Mouse (Mus musculus) neural tube, embryonic 10.5 days (tissue): ENCODE results near the gene Naa35.

Source experiments
- DNase-seq: peaks from one replicate; pipeline ENCODE4 v3.0.0-alpha.2; 2017; ENCODE audit warnings: low spot score; ENCODE audit errors: extremely low spot score

Naa35 gene

DNA sequence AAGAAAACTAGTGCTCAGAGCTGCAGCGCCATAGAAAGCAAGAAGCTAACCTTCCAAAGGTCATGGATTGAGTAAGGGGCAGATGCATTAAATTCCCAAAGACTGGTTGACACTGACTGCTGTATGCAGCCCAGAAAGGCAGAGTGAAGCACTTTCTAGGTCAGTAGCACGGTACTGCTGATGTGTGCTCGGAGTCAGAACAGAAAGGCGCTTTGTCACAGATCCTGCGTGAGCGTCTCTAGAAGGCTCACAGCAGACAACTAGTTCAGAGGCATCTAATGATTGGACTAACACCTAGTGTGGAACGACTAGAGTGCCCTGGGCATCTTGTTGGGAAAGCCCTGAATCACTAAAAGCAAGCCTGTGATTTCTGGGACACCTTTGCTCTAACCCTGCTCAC, 52.7 kb downstream of the Naa35 start:
- no peak for DNase-seq

DNA sequence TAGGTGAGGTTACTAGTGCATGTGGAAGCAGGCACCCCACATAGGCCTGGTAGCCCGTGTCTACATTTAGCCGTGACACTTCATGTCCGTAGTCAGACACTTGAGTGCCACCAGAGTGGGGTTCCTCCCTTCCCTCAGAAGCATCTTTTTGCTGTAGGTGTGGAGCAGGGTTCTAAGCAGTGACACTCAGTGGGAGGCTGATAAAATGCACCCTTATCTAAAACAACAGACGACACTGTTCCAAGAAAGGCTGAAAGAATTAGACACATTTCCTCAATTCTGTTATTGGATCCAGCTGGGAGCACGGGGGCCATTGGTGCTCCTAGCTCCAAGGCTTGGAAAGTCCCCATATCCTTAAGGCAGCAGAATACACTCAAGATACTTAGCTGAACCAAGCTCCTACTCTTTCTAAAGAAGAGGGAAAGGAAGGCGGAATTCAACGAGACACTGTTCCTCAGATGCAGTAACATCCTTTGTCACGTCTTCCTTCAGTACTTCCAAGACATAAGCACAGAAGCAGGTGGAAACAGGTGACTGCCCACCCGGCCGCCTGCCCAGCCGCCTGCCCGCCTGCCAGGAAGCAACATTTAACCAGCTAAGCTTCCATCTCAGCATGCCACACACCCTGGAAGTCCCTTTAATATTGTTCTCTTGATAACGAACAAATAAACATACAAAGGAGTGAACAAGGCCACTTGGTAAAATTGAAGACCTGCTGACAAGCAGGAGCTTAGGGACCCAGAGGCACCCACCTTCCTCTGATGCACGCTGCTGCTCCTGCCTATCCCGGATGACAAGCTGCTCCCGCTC, 54.5 kb downstream of the Naa35 start:
- no peak for DNase-seq

DNA sequence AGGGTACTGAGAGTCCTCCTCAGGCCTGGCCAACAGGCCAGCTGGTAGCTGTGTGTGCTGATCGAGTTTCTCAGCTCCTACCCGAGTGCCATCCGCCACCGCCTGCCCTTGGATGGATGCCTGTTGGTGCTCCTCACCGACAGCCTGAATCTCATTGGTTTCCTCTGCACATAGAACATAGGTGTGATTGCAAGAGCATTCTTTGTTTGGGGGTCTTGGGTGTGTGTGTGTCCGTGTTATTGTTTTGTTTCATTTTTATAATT, 55.0 kb downstream of the Naa35 start:
- DNase-seq = no peak

DNA sequence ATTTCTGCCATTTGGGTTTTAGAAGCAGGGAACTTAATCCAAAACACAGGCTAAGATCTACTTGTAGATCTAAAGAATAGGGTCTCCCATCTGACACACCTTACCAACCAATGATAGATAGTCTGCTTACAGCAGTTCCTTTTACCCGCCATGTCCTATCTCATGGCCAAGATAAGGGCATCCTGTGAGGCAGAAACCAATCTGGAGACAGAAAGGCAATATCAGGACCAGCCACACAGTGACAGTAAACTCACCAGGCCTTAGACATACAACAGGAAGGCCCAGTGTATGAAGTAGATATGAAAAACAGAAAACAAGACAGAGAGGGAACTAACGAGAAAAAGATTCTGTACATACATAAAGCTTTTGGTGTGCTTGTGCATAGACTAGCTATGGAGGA, 57.8 kb downstream of the Naa35 start:
- DNase-seq = no peak

DNA sequence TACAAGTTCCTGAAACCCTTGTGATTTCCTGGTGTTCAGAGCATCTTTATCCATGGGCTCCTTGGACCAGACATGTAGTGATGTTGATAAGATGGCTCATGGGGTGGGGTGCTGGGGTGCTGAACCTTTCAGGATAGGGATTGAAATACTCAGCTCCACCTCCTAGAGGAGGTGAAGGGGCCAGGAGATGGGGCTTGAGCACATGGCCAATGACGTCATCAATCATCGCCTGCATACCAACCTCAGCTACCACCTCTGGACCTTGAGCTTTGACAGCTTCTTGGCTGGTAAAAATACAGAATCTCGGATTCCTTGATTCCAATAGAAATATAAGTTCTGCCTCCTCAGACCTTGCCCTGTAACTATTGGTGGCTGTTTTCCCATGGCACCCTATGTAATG, 60.4 kb downstream of the Naa35 start:
- DNase-seq = no peak

GRCm38 (mm10) chr13:59646674-59647244, 61.7 kb downstream of the Naa35 start:
- DNase-seq = no peak

- no peak for DNase-seq
These were observed 62.4 kb downstream of the Naa35 start for GRCm38 (mm10) chr13:59647484-59647883.

DNA sequence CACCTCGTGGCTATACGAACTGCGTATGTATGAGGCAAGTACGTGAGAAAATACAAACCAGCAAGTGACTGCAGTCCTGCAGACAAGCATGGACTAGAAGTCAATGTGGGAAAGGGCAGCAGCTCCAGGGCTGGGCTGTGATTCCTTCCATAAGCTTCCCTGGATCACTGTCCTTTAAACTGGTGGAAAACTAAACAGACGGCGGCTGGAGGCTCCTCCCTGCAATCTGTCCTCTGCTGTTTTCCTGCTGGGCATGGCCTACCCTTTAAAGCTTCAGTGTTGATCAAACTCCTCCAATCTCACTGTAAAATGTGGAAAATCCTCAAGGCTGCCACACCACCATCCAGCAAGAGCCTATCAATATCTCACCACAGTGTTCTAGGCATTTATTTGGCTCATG, 63.5 kb downstream of the Naa35 start:
- no peak for DNase-seq

DNA sequence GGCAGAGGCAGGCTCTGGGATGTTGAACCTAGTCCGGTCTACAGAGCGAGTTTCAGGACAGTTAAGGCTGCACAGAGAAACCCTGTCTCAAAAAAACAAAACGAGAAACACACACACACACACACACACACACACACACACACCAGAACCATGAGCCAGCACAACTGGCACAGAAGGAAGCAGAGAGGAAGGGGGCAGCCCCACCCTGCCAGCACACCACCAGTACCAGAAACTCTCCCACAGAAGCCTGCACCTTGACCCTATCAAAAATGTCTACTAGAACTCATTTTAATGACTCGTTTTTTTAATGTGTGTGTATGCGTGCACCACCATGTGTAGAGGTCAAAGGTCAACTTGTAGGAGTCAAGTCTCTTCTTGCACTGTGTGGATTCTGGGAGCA, 64.7 kb downstream of the Naa35 start:
- no peak for DNase-seq

DNA sequence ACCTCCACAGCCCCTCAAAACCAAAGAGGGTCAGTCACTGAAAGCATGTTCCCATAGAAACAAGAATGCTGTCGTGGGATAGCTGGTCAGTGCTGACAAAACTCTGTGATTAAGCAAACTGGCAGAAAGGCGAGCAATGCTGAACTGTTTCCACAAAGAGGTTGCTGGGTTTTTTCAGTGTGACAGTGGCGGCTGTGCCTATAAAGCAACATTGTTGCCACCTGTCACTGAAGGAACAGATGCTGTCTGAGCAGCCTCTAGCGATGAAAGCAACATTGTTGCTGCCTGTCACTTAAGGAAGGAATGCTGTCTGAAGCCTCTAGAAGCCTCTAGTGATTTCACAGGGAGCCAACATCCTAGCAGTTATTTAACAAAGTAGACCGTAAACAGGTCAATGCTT, 67.6 kb downstream of the Naa35 start:
- DNase-seq = no peak

- DNase-seq = no peak
These were observed 68.1 kb downstream of the Naa35 start for GRCm38 (mm10) chr13:59653136-59653535.

GRCm38 (mm10) chr13:59654465-59654864, 69.4 kb downstream of the Naa35 start:
- DNase-seq = no peak

GRCm38 (mm10) chr13:59655718-59656315, 70.8 kb downstream of the Naa35 start:
- no peak for DNase-seq

DNA sequence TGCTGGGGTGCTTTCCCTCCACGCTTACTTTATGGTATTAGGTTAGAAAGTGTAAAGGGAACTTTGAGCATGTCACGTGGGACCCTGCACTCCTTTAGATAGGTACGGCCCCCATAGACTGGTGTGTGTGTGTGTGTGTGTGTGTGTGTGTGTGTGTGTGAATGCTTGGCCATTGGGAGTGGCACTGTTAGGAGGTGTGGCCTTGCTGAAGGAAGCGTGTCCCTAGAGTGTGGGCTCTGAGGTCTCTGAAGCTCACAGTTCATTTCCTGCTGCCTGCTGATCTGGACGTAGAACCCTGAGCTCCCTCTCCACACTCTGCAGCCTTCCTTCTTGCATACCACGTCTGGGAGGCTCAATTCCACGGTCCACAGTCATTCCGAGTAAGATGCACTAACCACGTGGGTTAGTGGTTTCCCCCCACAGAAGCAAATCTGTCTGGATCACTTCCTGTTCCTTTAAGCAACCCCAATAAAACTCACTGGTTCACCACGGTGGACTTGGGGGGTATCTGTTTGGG, 71.3 kb downstream of the Naa35 start:
- DNase-seq = no peak

- no peak for DNase-seq
These were observed 71.9 kb downstream of the Naa35 start for GRCm38 (mm10) chr13:59656975-59657388.

GRCm38 (mm10) chr13:59657781-59658180, 72.7 kb downstream of the Naa35 start:
- DNase-seq = no peak

GRCm38 (mm10) chr13:59660371-59660770, 75.3 kb downstream of the Naa35 start:
- DNase-seq = no peak

DNA sequence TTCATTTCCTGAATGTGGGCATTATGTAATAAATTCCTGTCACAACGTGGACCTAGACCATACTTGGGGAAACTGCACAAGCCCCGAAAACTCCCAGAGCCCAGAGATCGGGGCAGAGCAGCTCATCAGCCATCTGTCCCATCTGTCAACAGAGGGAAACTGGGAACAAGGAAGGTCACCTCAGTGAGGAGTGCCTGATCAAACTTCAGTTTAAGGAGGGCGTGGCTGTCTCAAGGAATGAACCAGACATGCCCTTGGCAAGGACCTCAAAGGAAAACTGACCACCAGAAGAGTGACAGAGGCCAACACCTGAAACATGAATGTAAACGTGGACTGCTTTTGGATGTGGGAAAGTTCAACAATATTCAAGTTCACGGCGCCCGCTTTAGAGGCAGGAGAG, 76.3 kb downstream of the Naa35 start:
- no peak for DNase-seq

DNA sequence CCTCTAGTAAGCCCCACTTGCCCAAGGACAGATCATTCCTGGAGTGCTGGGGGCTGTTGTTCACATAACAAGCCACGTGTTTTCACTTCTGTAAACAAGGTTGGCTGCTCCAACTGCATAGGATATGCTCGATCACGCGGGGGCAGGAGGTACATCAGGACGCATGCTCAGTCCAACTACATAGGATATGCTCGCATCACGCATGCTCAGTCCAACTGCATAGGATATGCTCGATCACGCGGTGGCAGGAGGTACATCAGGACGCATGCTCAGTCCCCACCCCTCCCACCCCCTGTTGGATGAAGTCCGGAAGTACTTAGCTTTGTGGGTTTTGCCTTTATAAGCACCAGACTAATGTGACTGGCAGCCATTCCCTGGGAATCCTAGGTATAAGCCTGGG, 76.9 kb downstream of the Naa35 start:
- no peak for DNase-seq

DNA sequence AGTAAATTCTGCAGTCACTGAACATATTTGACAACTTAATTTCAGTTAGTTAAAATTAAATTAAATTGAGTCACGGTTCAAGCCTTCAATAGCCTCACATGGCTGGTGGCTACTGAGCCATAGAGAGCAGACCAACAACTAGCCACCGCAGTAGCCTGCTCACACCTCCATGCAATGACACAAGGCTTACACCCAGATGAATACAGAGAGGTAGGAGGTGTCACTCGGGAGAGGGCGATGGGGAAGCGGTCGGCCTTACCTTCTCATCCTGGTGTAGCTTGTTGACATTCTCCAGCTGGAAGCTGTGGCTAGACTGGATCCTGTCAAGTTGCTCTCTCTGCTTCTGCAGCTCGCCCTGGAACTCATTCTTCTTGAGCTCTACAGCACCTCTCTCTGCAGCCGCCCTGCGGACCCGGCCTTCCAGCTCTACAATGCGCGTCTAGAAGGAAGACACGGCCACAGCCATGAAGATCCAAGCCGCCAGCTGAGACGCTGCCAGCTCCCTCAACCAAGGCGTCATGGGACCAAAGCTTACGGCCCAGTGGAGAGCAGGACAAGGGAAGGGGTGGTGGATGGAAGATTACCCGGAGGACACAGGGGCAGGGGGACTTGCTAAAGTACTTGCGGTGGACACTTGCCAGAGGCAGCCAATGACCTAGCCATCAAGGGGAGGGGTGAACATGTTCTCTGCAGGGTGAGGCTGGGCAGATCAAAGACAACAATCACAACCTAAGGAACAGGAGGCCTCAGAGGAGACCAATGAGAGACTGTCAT, 79.1 kb downstream of the Naa35 start:
- DNase-seq = no peak

DNA sequence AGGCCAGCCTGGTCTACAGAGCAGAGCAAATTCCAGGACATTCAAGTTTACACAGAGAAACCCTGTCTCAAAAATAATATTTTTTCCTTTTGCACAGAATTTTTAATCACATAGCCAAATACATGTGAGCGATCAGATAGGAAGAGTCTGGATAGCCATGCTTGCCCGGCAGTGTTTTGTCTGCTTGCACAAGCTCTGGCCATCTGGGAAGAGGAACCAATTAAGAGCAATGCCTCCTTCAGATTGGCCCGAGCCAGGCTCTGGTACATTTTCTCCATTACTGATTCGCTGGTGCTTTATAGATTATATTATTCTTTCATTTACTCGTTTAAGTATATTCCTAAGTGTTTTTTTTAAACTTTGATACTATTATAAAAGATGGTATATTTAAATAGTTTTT, 82.7 kb downstream of the Naa35 start:
- DNase-seq = no peak

DNA sequence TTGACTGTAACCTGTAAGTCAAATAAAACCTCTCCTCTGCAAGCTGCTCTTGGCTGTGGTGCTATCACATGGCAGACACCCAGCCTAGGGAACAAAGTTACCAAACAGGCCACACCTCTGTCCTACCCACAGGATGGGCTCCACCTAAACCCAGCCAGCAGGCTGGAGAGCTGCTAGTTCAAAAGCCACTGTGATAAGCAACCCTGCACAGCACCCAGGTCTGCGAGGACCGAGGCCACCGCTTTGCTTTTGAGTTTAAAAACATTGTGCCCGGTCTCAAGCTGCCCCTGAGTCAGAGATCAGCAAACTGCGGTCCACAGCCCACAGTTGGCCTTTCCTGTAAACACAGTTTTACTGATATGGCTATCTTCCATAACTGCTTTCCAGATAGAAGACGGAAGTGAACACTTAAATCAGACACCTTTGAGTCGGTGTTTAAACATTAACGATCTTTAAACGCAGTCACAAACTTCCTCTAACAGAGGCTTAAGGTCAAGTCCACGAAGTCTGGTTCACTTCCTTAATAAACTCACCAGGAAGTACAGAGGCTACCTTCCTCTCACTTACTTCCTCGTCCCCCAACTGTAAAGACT, 83.5 kb downstream of the Naa35 start:
- no peak for DNase-seq
